Comparison of ENCODE assay signal across 16 mouse cellular contexts in the genomic region with DNA sequence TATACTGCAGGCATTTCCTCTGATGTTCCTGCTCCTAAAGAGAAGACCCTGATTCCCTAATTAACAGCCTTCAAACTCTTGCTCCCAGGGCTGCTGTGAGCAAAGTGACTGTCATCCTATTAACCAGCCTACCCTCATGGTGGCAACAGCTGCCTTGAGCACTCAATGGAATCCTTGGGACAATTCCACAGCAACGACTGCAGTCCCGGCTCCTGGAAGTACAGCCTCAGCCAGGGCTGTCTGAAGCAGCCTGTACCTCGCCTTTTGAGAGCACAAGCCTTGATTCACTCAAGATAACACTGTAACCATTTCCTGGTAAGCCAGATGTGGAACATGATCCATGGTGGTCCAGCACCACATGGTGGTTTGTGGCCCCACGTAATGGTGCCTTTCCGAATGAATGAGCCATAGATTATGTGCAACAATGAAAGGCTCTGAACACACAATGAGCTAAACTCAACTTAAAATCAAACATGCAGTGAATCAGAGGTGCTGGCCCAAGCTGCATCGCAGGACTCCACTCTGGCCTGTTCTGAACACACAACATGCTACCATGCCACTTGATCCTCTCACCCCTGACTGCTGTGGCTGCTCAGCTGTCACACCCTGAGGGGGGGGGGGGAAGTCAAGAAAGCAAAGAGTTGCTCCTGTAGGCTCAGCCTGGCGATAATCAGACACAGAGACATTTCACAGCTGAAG. TPM values are rescaled to one million over a fixed set of nuclear protein-coding genes. Genes with fewer than 3 reads are reported as not detected.
DNase-seq lines count a peak whose midpoint lies in the region; ATAC-seq lines count a peak whose summit lies in the region.
"Had no signal": no experiment of that assay in that cellular context is flagged by ENCODE, and none has a peak within 500 bp of the region (broad histone marks: within the 10 kb centered on the region; RNA-seq: fewer than 3 reads in every experiment).

No protein-coding gene starts in this region.

- peak overlapping the region; percentile 58; the same call in 1 of the 2 replicates for H3K27ac ChIP-seq in heart, embryonic 13.5 days (replicated peaks)
- no peak overlapping the region; the same call in 1 of the 2 replicates for H3K27ac ChIP-seq in limb, embryonic 11.5 days (replicated peaks; ENCODE audit: low read depth, low read length)
- H3K27ac ChIP-seq in stomach, embryonic 16.5 days (ENCODE audit: low read length): peak overlapping the region; percentile 10; the same call in 1 of the 2 replicates
- H3K27ac ChIP-seq: hindbrain, embryonic 13.5 days had no signal

- DNase-seq in heart, postnatal 25 days (ENCODE audit: low spot score): no peak
- peak; percentile 43 for DNase-seq in thymus, postnatal 0 days (ENCODE audit: low spot score)
- no peak for DNase-seq in thymus, postnatal 10 days (ENCODE audit: low spot score in 2 of 2)
- no peak for DNase-seq in limb, embryonic 11.5 days (ENCODE audit: low spot score)
- DNase-seq in layer of hippocampus, postnatal 10 days (ENCODE audit: low spot score in 2 of 2): no peak
- no peak for DNase-seq in cerebellum, adult 8-10 months
- DNase-seq: cerebellum, adult 9-10 months; kidney, postnatal 25 days; lung, postnatal 10 days; thymus, adult 2 months had no signal

- no peaks in the 10 kb centered on the region for H3K9me3 ChIP-seq in heart, embryonic 13.5 days
- no peaks in the 10 kb centered on the region for H3K9me3 ChIP-seq in limb, embryonic 11.5 days (ENCODE audit: control insufficient read depth, low read length)
- no peaks in the 10 kb centered on the region for H3K9me3 ChIP-seq in stomach, embryonic 16.5 days (replicated peaks; ENCODE audit: control insufficient read depth, low read length)
- H3K9me3 ChIP-seq: hindbrain, embryonic 13.5 days had no signal

- no peaks in the 10 kb centered on the region for H3K36me3 ChIP-seq in heart, embryonic 13.5 days
- H3K36me3 ChIP-seq in limb, embryonic 11.5 days (ENCODE audit: control insufficient read depth, insufficient read depth, low read length): no peaks in the 10 kb centered on the region
- no peaks in the 10 kb centered on the region for H3K36me3 ChIP-seq in stomach, embryonic 16.5 days (ENCODE audit: control insufficient read depth, insufficient read depth, low read length)
- H3K36me3 ChIP-seq: hindbrain, embryonic 13.5 days had no signal

- no peak for ATAC-seq in heart, embryonic 13.5 days (ENCODE audit: extremely low read depth, insufficient number of reproducible peaks, low FRiP score, low TSS enrichment)
- no peak for ATAC-seq in limb, embryonic 11.5 days (ENCODE audit: insufficient number of reproducible peaks, low FRiP score, low TSS enrichment, low read depth)
- ATAC-seq in stomach, embryonic 16.5 days (ENCODE audit: insufficient read depth, low FRiP score): no peak

- WGBS in heart, embryonic 13.5 days: 40% methylated on average over 7 of the region's 7 CpGs
- 50% methylated on average over 7 of the region's 7 CpGs for WGBS in limb, embryonic 11.5 days
- 47% methylated on average over 7 of the region's 7 CpGs for WGBS in stomach, embryonic 16.5 days

- peaks cover 90% of the 10 kb centered on the region for H3K4me1 ChIP-seq in heart, embryonic 13.5 days
- H3K4me1 ChIP-seq in limb, embryonic 11.5 days (ENCODE audit: control insufficient read depth, insufficient read depth, low read length): peaks cover 28% of the 10 kb centered on the region
- H3K4me1 ChIP-seq in stomach, embryonic 16.5 days (ENCODE audit: control insufficient read depth, insufficient read depth, low read length): peaks cover 43% of the 10 kb centered on the region

- H3K4me2 ChIP-seq in heart, embryonic 13.5 days: no peak overlapping the region
- H3K4me2 ChIP-seq in limb, embryonic 11.5 days (ENCODE audit: low read depth, severe bottlenecking): no peak overlapping the region
- no peak overlapping the region for H3K4me2 ChIP-seq in stomach, embryonic 16.5 days (ENCODE audit: low read depth, low read length)
- H3K4me2 ChIP-seq: hindbrain, embryonic 13.5 days had no signal

- intact Hi-C loops in heart, postnatal 25 days (cut with DNase I): no loop called here

- no peaks in the 10 kb centered on the region for H3K27me3 ChIP-seq in heart, embryonic 13.5 days (replicated peaks)
- no peaks in the 10 kb centered on the region for H3K27me3 ChIP-seq in limb, embryonic 11.5 days (ENCODE audit: control insufficient read depth, insufficient read depth, low read length)
- H3K27me3 ChIP-seq in stomach, embryonic 16.5 days (ENCODE audit: control insufficient read depth, insufficient read depth, low read length): no peaks in the 10 kb centered on the region
- H3K27me3 ChIP-seq: hindbrain, embryonic 13.5 days had no signal

- no peak overlapping the region for H3K9ac ChIP-seq in heart, embryonic 13.5 days
- H3K9ac ChIP-seq in limb, embryonic 11.5 days (ENCODE audit: low read length): peak overlapping the region; percentile 22; the same call in 1 of the 2 replicates
- no peak overlapping the region for H3K9ac ChIP-seq in stomach, embryonic 16.5 days (ENCODE audit: low read length)
- H3K9ac ChIP-seq: hindbrain, embryonic 13.5 days had no signal

- no peak overlapping the region for H3K4me3 ChIP-seq in heart, embryonic 13.5 days
- H3K4me3 ChIP-seq in limb, embryonic 11.5 days (ENCODE audit: low read depth, low read length): no peak overlapping the region
- H3K4me3 ChIP-seq in stomach, embryonic 16.5 days (replicated peaks; ENCODE audit: low read length): no peak overlapping the region
- H3K4me3 ChIP-seq: hindbrain, embryonic 13.5 days had no signal

RNA-seq across cellular contexts. Expression of gene Ggta1, which starts 14.7 kb away (rescaled TPM):
- 30.9 and 32.5 TPM in 2 replicates for polyA plus RNA-seq in heart, embryonic 13.5 days (2015; fragmentation: Nextera tagmentation; extraction: Ambion mirVana)
- total RNA-seq in heart, postnatal 25 days (2021): 10 to 100 TPM; 20.4 to 23.7 TPM
- polyA plus RNA-seq in thymus, postnatal 0 days (2015; fragmentation: Nextera tagmentation; extraction: Ambion mirVana): 26.2 and 27.3 TPM in 2 replicates
- 5.3 and 6.0 TPM in 2 replicates for polyA plus RNA-seq in limb, embryonic 11.5 days (2014; fragmentation: Nextera tagmentation; extraction: Ambion mirVana)
- 28.1 and 28.9 TPM in 2 replicates for polyA plus RNA-seq in stomach, embryonic 16.5 days (2015; fragmentation: Nextera tagmentation; extraction: Ambion mirVana)
- total RNA-seq in layer of hippocampus, postnatal 10 days (2021): 1 to 10 TPM; 4.7 to 6.1 TPM

RNA-seq across cellular contexts. Expression of gene 4930402F06Rik, which starts 51.4 kb away (rescaled TPM):
- polyA plus RNA-seq in heart, embryonic 13.5 days (2015; fragmentation: Nextera tagmentation; extraction: Ambion mirVana): not detected in 2 replicates
- not detected for total RNA-seq in heart, postnatal 25 days (2021)
- not detected in 2 replicates for polyA plus RNA-seq in thymus, postnatal 0 days (2015; fragmentation: Nextera tagmentation; extraction: Ambion mirVana)
- not detected in 2 replicates for polyA plus RNA-seq in limb, embryonic 11.5 days (2014; fragmentation: Nextera tagmentation; extraction: Ambion mirVana)
- not detected in 2 replicates for polyA plus RNA-seq in stomach, embryonic 16.5 days (2015; fragmentation: Nextera tagmentation; extraction: Ambion mirVana)
- not detected for total RNA-seq in layer of hippocampus, postnatal 10 days (2021)
- total RNA-seq: adrenal gland, postnatal 4 days; gastrocnemius, adult 18-20 months; left cerebral cortex, adult 8-10 months had no signal
- polyA plus RNA-seq: hindbrain, embryonic 13.5 days; thymus, adult 2 months had no signal
